Mouse (Mus musculus) layer of hippocampus, adult 9-11 months (tissue): ENCODE measurements around the gene Pnldc1.

Experiments used
- DNase-seq: peaks from one replicate; pipeline ENCODE4 v3.0.0; 2022

Pnldc1 gene

DNA sequence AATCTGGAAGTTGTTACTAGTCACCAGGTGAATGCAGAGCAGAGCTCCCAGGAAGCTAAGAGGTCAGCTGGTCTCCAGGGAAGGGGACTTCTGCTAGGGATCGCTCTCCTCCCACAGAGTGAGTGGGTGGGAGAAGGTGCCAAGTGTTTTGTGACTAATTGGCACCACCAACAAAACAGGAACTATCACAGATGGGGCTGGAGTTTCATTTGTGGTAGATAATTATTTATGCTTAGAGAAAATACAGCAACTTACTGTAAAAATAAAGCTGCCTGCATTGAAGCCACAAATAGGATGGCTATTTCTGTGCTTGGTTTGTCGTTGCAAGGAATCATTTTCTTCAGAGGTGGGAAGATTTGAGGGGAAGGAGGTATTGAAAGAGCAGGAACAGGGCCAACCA lies 56.2 kb downstream of the Pnldc1 start:
- DNase-seq, result peak; percentile 57

DNA sequence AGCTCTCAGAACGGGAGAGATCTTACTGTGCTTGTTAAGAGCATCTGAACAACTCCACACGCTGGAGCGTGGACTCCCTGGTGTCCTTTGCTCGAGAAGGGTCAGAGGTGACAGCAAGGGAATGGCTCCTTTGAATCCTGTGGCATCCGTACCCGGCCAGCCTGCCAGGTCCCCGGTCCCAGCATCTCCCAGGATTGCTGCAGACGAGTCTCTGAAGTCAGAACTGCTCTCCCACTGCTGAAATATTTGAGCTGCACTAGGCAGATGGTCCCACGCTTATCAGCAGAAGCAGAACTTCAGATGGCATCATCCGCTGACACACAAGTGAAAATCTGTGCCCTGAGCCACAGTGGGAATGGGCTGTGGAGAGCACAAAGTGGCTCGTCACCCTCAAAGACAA lies 58.3 kb downstream of the Pnldc1 start:
- DNase-seq, result peak; percentile 78

DNA sequence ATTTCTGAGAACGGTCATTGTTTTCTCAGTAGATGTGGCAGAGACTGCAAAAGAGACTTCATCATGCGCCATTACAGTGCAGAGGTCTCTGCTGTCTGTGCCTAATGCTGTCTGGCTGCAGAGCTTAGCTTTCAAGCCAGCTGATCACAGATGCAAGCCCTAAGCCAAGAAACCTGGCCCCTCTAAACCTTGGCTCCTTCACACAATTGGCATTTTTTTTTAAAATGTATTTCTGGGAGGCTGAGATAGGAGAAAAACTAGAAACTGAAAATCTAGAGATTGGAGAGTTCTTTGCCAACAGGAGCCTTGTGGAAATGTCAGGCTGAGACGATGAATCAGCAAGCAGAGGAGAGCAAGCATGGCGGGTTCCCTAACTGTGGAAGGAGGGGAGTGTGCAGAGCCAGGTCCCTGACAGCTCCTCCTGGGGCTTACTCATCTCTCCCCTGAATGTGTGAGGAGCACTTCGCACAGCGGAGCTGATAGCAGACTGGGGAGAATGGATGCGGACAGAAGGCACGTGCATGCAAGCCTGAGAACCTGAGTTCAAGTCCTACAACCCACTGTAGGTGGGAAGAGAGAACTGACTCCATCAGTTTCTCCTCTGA lies 60.1 kb downstream of the Pnldc1 start:
- peak; percentile 64 for DNase-seq

DNA sequence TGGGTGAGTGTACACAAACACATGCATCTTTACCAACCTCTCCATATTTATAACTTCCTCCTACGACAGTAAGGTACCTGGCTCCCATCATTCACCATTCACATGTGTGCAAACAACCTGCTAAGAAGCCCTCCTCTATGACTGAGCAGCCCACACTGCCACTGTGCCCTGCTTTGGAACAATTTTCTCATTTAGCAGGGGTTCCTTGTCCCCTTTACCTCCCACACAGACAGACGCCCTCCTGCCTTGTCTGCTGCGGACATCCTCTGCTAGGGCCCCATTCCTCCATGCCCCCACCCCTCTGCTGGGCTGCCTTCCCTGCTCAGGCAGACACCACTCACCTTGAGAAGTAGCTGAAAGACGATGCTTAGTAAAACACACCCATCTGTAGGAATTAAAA lies 62.3 kb downstream of the Pnldc1 start:
- DNase-seq, result no peak

DNA sequence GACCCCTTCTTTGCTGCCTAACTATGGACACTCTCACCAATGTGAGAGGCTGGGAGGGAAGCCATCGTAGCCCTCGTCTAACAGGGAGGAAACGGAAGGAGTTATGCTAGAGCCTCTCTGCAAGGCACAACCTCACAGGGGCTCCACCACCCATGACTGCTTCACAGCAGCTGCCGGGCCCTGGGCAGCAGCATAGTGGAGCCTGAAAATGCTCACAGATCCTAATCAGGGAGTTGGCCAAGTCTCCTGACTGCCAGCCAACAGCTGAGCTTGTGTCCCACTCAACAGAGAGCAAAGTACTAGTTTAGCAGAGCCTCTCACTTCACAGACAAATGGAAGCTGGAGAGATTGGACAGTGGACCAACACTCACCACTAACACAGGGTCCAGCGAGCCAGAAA lies 63.6 kb downstream of the Pnldc1 start:
- peak; percentile 67 for DNase-seq

DNA sequence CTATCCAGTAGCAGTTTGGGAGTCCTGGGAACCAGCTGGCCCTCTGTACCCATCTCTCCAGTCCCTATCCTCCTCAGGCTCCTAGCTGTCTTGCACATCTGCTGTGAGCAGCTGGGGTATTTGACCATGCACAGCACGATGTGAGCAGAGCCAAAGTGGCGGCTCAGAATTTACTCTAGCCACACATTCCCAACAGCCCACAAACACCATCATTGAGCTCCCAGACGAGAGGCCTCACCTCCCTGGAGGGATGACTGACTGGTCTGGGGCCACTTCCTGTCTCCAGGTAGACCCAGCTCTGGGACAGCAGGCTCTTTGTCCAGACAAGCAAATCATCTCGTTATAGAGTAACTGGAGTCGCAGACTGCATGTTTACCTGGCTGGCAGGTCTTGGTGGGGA lies 64.2 kb downstream of the Pnldc1 start:
- DNase-seq, result no peak

DNA sequence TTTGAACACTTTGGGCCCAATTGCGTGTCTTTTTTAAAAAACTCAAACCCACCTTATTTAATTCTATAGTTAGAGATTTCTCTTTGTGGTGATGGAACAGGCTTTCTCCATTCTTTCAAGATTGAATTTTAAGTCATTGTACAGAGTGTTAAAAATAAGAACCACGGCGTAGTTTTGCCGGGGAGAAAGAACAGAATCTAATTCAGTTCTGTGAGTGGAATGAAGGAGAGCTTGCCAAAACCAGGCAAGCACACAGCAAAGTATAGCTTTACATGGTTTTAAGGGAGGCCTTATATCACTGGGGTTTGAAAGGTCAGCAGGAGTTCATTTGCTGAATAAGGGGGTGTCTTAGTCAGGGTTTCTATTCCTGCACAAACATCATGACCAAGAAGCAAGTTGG lies 65.5 kb downstream of the Pnldc1 start:
- no peak for DNase-seq

DNA sequence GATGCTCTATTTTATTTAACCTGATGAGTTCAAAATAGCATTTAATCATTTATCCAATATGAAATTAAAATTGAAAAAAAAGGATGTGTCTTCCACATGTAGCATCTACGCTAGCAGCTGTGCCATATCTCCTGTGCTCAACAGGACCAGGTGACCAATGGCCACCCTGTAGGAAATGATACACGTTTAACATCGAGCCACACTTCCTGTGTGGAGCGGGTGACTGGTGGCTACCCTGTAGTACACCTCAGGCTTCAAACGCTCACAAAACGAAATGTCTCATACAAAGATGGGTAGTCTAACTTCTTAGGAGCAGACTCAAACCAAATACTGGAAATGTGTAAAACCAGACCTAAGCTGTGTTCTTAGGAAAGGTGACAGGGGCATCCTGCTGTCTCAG lies 66.2 kb downstream of the Pnldc1 start:
- no peak for DNase-seq

DNA sequence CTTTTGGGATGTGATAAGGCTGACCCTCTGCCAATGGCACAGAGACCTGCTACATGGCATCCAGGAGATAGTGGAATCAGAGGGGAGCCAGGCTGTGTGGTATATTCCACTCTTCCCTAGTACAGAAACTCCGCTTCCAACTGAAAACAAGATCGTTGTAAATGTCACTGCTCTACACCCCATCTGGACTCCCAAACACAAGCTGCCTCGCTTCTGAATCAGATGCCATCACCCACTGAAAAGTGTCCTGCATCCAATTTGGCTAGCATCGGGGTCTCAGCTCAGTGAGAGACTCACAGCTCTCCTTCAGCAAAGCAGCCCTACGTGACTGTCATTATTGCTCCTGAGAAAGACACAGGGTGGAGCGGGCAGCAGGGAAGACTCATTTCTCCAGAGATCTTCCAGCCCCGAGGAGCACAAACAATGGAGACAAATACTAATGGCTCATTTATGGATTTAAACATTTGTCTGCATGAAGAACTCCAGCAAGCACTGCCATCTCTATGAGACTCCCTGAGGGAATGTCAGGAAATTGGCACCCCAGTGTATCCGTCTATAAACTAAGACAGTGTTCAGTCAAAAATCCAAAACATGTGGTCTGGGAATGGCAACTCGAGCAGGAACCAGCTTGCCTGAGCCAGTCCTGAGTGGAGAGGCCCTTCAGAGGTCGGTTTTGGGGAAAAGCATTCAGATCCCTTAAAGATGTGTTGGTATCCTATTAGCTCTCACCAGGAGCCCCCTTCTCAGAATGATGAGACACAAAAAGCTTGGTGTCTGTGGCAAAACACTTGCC lies 70.4 kb downstream of the Pnldc1 start:
- DNase-seq, result peak; percentile 89
